8 mouse cellular contexts compared by ENCODE assay signal in genomic region chr12:86855670-86856069, GRCm38 (mm10). TPM values are rescaled to one million over a fixed set of nuclear protein-coding genes. Genes with fewer than 3 reads are reported as not detected.
DNase-seq lines count a peak whose midpoint lies in the region; ATAC-seq and TF ChIP-seq lines count a peak whose summit lies in the region.

No protein-coding gene starts in this region.

- no peaks in the 10 kb centered on the region for H3K9me3 ChIP-seq in megakaryocyte, embryonic 14.5 days
- H3K9me3 ChIP-seq in embryonic facial prominence, embryonic 12.5 days = no peaks in the 10 kb centered on the region
- H3K9me3 ChIP-seq in heart, postnatal 0 days (replicated peaks; ENCODE audit: control insufficient read depth, low read length) = no peaks in the 10 kb centered on the region
- H3K9me3 ChIP-seq in limb, embryonic 11.5 days (ENCODE audit: control insufficient read depth, low read length) = no peaks in the 10 kb centered on the region

- H3K9ac ChIP-seq in embryonic facial prominence, embryonic 12.5 days = no peak overlapping the region
- 0 out of 2 replicates have a peak overlapping the region, but pooled peaks have one; percentile 7 for H3K9ac ChIP-seq in heart, postnatal 0 days (replicated peaks; ENCODE audit: low read depth, low read length)
- no peak overlapping the region for H3K9ac ChIP-seq in limb, embryonic 11.5 days (ENCODE audit: low read length)

- peak; percentile 88 for DNase-seq in heart, postnatal 0 days (ENCODE audit: low spot score)
- DNase-seq in limb, embryonic 11.5 days (ENCODE audit: low spot score) = peak; percentile 82
- peak; percentile 60 for DNase-seq in neural tube, embryonic 10.5 days (ENCODE audit: extremely low spot score, low spot score)
- DNase-seq in cerebellum, adult 18-20 months = no peak

- no peak for TF ChIP-seq CTCF in heart, postnatal 0 days (IDR thresholded peaks at IDR 0.05; ENCODE audit: low read depth)

- no peaks in the 10 kb centered on the region for H3K36me3 ChIP-seq in megakaryocyte, embryonic 14.5 days (replicated peaks; ENCODE audit: low read length)
- H3K36me3 ChIP-seq in embryonic facial prominence, embryonic 12.5 days = no peaks in the 10 kb centered on the region
- no peaks in the 10 kb centered on the region for H3K36me3 ChIP-seq in heart, postnatal 0 days (replicated peaks; ENCODE audit: control insufficient read depth, insufficient read depth, low read length)
- H3K36me3 ChIP-seq in limb, embryonic 11.5 days (ENCODE audit: control insufficient read depth, insufficient read depth, low read length) = no peaks in the 10 kb centered on the region

- H3K4me3 ChIP-seq in megakaryocyte, embryonic 14.5 days (replicated peaks) = peak overlapping the region; percentile 20
- H3K4me3 ChIP-seq in embryonic facial prominence, embryonic 12.5 days = no peak overlapping the region
- H3K4me3 ChIP-seq in heart, postnatal 0 days (ENCODE audit: low read depth, low read length) = no peak overlapping the region; the same call in 1 of the 2 replicates
- no peak overlapping the region for H3K4me3 ChIP-seq in limb, embryonic 11.5 days (ENCODE audit: low read depth, low read length)

- H3K27me3 ChIP-seq in megakaryocyte, embryonic 14.5 days (replicated peaks) = peaks cover 2% of the 10 kb centered on the region
- no peaks in the 10 kb centered on the region for H3K27me3 ChIP-seq in embryonic facial prominence, embryonic 12.5 days
- no peaks in the 10 kb centered on the region for H3K27me3 ChIP-seq in heart, postnatal 0 days (ENCODE audit: control insufficient read depth, insufficient read depth, low read length)
- H3K27me3 ChIP-seq in limb, embryonic 11.5 days (ENCODE audit: control insufficient read depth, insufficient read depth, low read length) = no peaks in the 10 kb centered on the region; the same call in 1 of the 2 replicates

- peak overlapping the region; percentile 30 for H3K4me2 ChIP-seq in embryonic facial prominence, embryonic 12.5 days (replicated peaks)
- peak overlapping the region; percentile 37 for H3K4me2 ChIP-seq in heart, postnatal 0 days (ENCODE audit: low read depth, low read length)
- H3K4me2 ChIP-seq in limb, embryonic 11.5 days (ENCODE audit: low read depth, severe bottlenecking) = peak overlapping the region; percentile 33; the same call in 1 of the 2 replicates

- no peak for ATAC-seq in megakaryocyte, adult 5-6 weeks (ENCODE audit: poor library complexity, severe bottlenecking)
- ATAC-seq in embryonic facial prominence, embryonic 12.5 days (ENCODE audit: insufficient number of reproducible peaks, insufficient read depth, low FRiP score, low TSS enrichment) = peak; percentile 74
- ATAC-seq in heart, postnatal 0 days (ENCODE audit: insufficient read depth, low read depth) = peak; percentile 88
- ATAC-seq in limb, embryonic 11.5 days (ENCODE audit: insufficient number of reproducible peaks, low FRiP score, low TSS enrichment, low read depth) = peak; percentile 75
- no peak for ATAC-seq in CD4-positive, CD25-positive, alpha-beta regulatory T cell, adult 4 months

- no peak for TF ChIP-seq EP300 in heart, postnatal 0 days (IDR thresholded peaks at IDR 0.05; ENCODE audit: low read depth)

- peak overlapping the region; percentile 77 for H3K27ac ChIP-seq in embryonic facial prominence, embryonic 12.5 days
- H3K27ac ChIP-seq in heart, postnatal 0 days (ENCODE audit: low read depth) = peak overlapping the region; percentile 44; the same call in 1 of the 2 replicates
- H3K27ac ChIP-seq in limb, embryonic 11.5 days (replicated peaks; ENCODE audit: low read depth, low read length) = no peak overlapping the region; the same call in 1 of the 2 replicates

- 6% methylated on average over 11 of the region's 11 CpGs for WGBS in embryonic facial prominence, embryonic 12.5 days
- 8% methylated on average over 11 of the region's 11 CpGs for WGBS in heart, postnatal 0 days
- WGBS in limb, embryonic 11.5 days = 9% methylated on average over 11 of the region's 11 CpGs

- peaks cover 58% of the 10 kb centered on the region for H3K4me1 ChIP-seq in megakaryocyte, embryonic 14.5 days
- H3K4me1 ChIP-seq in embryonic facial prominence, embryonic 12.5 days = peaks cover 32% of the 10 kb centered on the region
- peaks cover 35% of the 10 kb centered on the region for H3K4me1 ChIP-seq in heart, postnatal 0 days (ENCODE audit: control insufficient read depth, insufficient read depth)
- H3K4me1 ChIP-seq in limb, embryonic 11.5 days (ENCODE audit: control insufficient read depth, insufficient read depth, low read length) = peaks cover 17% of the 10 kb centered on the region

RNA-seq across cellular contexts. Expression of gene Irf2bpl, which starts 28.9 kb away (rescaled TPM):
- polyA plus RNA-seq in megakaryocyte, embryonic 14.5 days (2012; ENCODE audit: insufficient read depth, low replicate concordance) = 32.7 and 46.2 TPM in 2 replicates
- 3.0 and 3.6 TPM in 2 replicates for total RNA-seq in megakaryocyte, adult 5-6 weeks (2015)
- total RNA-seq in megakaryocyte, adult 5-6 weeks (2017) = 1.4 and 3.5 TPM in 2 replicates
- 53.9 and 59.2 TPM in 2 replicates for polyA plus RNA-seq in embryonic facial prominence, embryonic 12.5 days (2016; fragmentation: Nextera tagmentation; extraction: Ambion mirVana)
- total RNA-seq in heart, postnatal 0 days (2014; rRNA removed; ENCODE audit: low replicate concordance) = 74.0 and 88.5 TPM in 2 replicates
- polyA plus RNA-seq in heart, postnatal 0 days (2015; fragmentation: Nextera tagmentation; extraction: Ambion mirVana) = 26.4 and 30.0 TPM in 2 replicates
- 17.9 and 22.0 TPM in 2 replicates for polyA plus RNA-seq in limb, embryonic 11.5 days (2014; fragmentation: Nextera tagmentation; extraction: Ambion mirVana)
- polyA plus RNA-seq in CD4-positive, CD25-positive, alpha-beta regulatory T cell, adult 4 months (2017; shearing (Covaris generic)) = 10 to 100 TPM in 1 of 2 experiments, 1 to 10 TPM in 1; 7.6 to 18.8 TPM

Comparison
In these comparisons a context has a peak if more than half of its experiments do, and no peak if none do; other contexts are left out.
1. ATAC-seq: peak in embryonic facial prominence, embryonic 12.5 days (single experiment), heart, postnatal 0 days (single experiment) and limb, embryonic 11.5 days (single experiment); none in megakaryocyte, adult 5-6 weeks (single experiment) and CD4-positive, CD25-positive, alpha-beta regulatory T cell, adult 4 months (single experiment).
2. DNase-seq: peak in heart, postnatal 0 days (single experiment), limb, embryonic 11.5 days (single experiment) and neural tube, embryonic 10.5 days (single experiment); none in cerebellum, adult 18-20 months (0 of 2).
3. Peak in every context shown above with its lines, with median percentiles within 50 percentile points of each other: H3K4me2 ChIP-seq.